Comparison of ENCODE assay signal across 19 mouse cellular contexts in genomic region chr7:114251684-114252083, GRCm38 (mm10). TPM values are rescaled to one million over a fixed set of nuclear protein-coding genes. Genes with fewer than 3 reads are reported as not detected.
DNase-seq lines count a peak whose midpoint lies in the region; ATAC-seq and TF ChIP-seq lines count a peak whose summit lies in the region.
"Had no signal": no experiment of that assay in that cellular context is flagged by ENCODE, and none has a peak within 500 bp of the region (broad histone marks: within the 10 kb centered on the region; RNA-seq: fewer than 3 reads in every experiment).

No protein-coding gene starts in this region.

- H3K4me1 ChIP-seq in cerebellum, adult 2 months (ENCODE audit: control insufficient read depth, insufficient read depth, low read length), result no peaks in the 10 kb centered on the region; the same call in 1 of the 2 replicates

- DNase-seq in cerebellum, adult 2 months, result no peak
- no peak for DNase-seq in layer of hippocampus, adult 2 months (ENCODE audit: low spot score in 2 of 2)
- no peak for DNase-seq in layer of hippocampus, postnatal 14 days (ENCODE audit: low spot score in 2 of 2)
- DNase-seq in 3T3-L1 (ENCODE audit: low read depth, low spot score), result peak; percentile 31
- peak; percentile 81 for DNase-seq in R1 (ENCODE audit: low read depth, low spot score)
- DNase-seq in ovary, postnatal 14 days (ENCODE audit: low spot score), result no peak
- DNase-seq in left cerebral cortex, adult 11 months (ENCODE audit: low spot score), result no peak
- DNase-seq: adrenal gland, adult 2 months; B cell, adult 2 months; right cerebral cortex, postnatal 4 days; thymus, postnatal 14 days had no signal

- H3K27ac ChIP-seq in cerebellum, adult 2 months (ENCODE audit: insufficient read depth, low read length), result no peak overlapping the region
- H3K27ac ChIP-seq in layer of hippocampus, adult 2 months, result no peak overlapping the region
- H3K27ac ChIP-seq: embryonic facial prominence, embryonic 10.5 days; heart, embryonic 15.5 days; hindbrain, embryonic 14.5 days; kidney, embryonic 15.5 days; limb, embryonic 10.5 days; lung, embryonic 15.5 days; midbrain, embryonic 10.5 days had no signal

- 93% methylated on average over 3 of the region's 3 CpGs for WGBS in cerebellum, adult 2 months

- H3K27me3 ChIP-seq in cerebellum, adult 2 months (ENCODE audit: control insufficient read depth, insufficient read depth, low read length), result no peaks in the 10 kb centered on the region
- H3K27me3 ChIP-seq: heart, embryonic 15.5 days; kidney, embryonic 15.5 days; lung, embryonic 15.5 days had no signal

- TF ChIP-seq POLR2A in cerebellum, adult 2 months (IDR thresholded peaks at IDR 0.05; ENCODE audit: borderline replicate concordance, insufficient read depth, low read length), result no peak

- no peak for ATAC-seq in cerebellum, adult (ENCODE audit: insufficient number of reproducible peaks, low FRiP score, low TSS enrichment)

- peak; percentile 14; the same call in 1 of the 2 replicates for TF ChIP-seq CTCF in cerebellum, adult 2 months (IDR thresholded peaks at IDR 0.05; ENCODE audit: borderline replicate concordance, insufficient read depth, low read depth, low read length)
- peak; percentile 56 for TF ChIP-seq CTCF in layer of hippocampus, adult 2 months (conservative IDR thresholded peaks at IDR 0.05)

- no peak overlapping the region for H3K4me3 ChIP-seq in cerebellum, adult 2 months (replicated peaks; ENCODE audit: insufficient read depth, low read depth, low read length)
- H3K4me3 ChIP-seq in layer of hippocampus, adult 2 months, result no peak overlapping the region
- H3K4me3 ChIP-seq: embryonic facial prominence, embryonic 10.5 days; heart, embryonic 15.5 days; kidney, embryonic 15.5 days; limb, embryonic 10.5 days; lung, embryonic 15.5 days; midbrain, embryonic 10.5 days had no signal

RNA-seq across cellular contexts. Expression of gene Copb1, which starts 2.8 kb away (rescaled TPM):
- polyA plus RNA-seq in cerebellum, adult 2 months (2012; rRNA removed), result 44.9 and 50.5 TPM in 2 replicates
- total RNA-seq in layer of hippocampus, adult 2 months (2021), result 10 to 100 TPM; 60.7 to 61.2 TPM
- 10 to 100 TPM; 59.6 to 64.4 TPM for total RNA-seq in layer of hippocampus, postnatal 14 days (2021)

RNA-seq across cellular contexts. Expression of gene Psma1, which starts 24.2 kb away (rescaled TPM):
- polyA plus RNA-seq in cerebellum, adult 2 months (2012; rRNA removed), result 177 and 179 TPM in 2 replicates
- 100 to 1,000 TPM; 110 to 117 TPM for total RNA-seq in layer of hippocampus, adult 2 months (2021)
- 100 to 1,000 TPM; 120 to 127 TPM for total RNA-seq in layer of hippocampus, postnatal 14 days (2021)

Comparison
In these comparisons a context has a peak if more than half of its experiments do, and no peak if none do; other contexts are left out.
1. DNase-seq: peak in 3T3-L1 (single experiment) and R1 (single experiment); none in cerebellum, adult 2 months (0 of 2), layer of hippocampus, adult 2 months (0 of 2), layer of hippocampus, postnatal 14 days (0 of 2), ovary, postnatal 14 days (single experiment) and left cerebral cortex, adult 11 months (single experiment).